Mouse (Mus musculus): ENCODE measurements at regions not wholly inside any gene's neighbourhood (a gene's known extent, or its start where the extent isn't known, plus 50 kb on each side); places are given as distances from the start of the nearest gene placed in this dataset.

- Histone ChIP-seq H3K9ac (ENCODE audit: low read depth, low read length, severe bottlenecking) (no peak overlapping the region), H3K9me3 (ENCODE audit: control insufficient read depth, low read length) (no peaks in the 10 kb centered on the region), H3K27ac (replicated peaks; ENCODE audit: low read depth, low read length) (no peak overlapping the region), H3K4me3 (replicated peaks; ENCODE audit: low read length) (no peak overlapping the region), H3K36me3 (ENCODE audit: control insufficient read depth, insufficient read depth, low read length) (no peaks in the 10 kb centered on the region), H3K27me3 (ENCODE audit: control insufficient read depth, insufficient read depth, low read length) (no peaks in the 10 kb centered on the region), H3K4me2 (replicated peaks; ENCODE audit: low read depth, low read length, severe bottlenecking) (no peak overlapping the region), H3K4me1 (ENCODE audit: control insufficient read depth, insufficient read depth, low read length) (peaks cover 16% of the 10 kb centered on the region)
- no peak for TF ChIP-seq POLR2A (IDR thresholded peaks at IDR 0.05; ENCODE audit: borderline replicate concordance, extremely low read depth, insufficient read depth, insufficient read length)
- no peak for ATAC-seq (ENCODE audit: low FRiP score, low read depth)
- no peak for DNase-seq (ENCODE audit: low spot score)
- 47% methylated on average over 11 of the region's 11 CpGs for WGBS
Measured at GRCm38 (mm10) chr16:29833298-29833697, 230.9 kb upstream of the Hes1 start.

- Histone ChIP-seq H3K4me1 (ENCODE audit: control insufficient read depth, insufficient read depth, low read length) (peaks cover 19% of the 10 kb centered on the region), H3K36me3 (ENCODE audit: control insufficient read depth, insufficient read depth, low read length) (no peaks in the 10 kb centered on the region), H3K9me3 (ENCODE audit: control insufficient read depth, low read length) (no peaks in the 10 kb centered on the region), H3K9ac (ENCODE audit: low read depth, low read length, severe bottlenecking) (no peak overlapping the region), H3K4me3 (replicated peaks; ENCODE audit: low read length) (no peak overlapping the region), H3K27me3 (ENCODE audit: control insufficient read depth, insufficient read depth, low read length) (no peaks in the 10 kb centered on the region), H3K27ac (replicated peaks; ENCODE audit: low read depth, low read length) (no peak overlapping the region), H3K4me2 (replicated peaks; ENCODE audit: low read depth, low read length, severe bottlenecking) (no peak overlapping the region)
- ATAC-seq (ENCODE audit: low FRiP score, low read depth) (no peak), DNase-seq (ENCODE audit: low spot score) (no peak)
- WGBS = 80% methylated on average over 6 of the region's 6 CpGs
- TF ChIP-seq POLR2A (IDR thresholded peaks at IDR 0.05; ENCODE audit: borderline replicate concordance, extremely low read depth, insufficient read depth, insufficient read length) = no peak
Measured at GRCm38 (mm10) chr16:29833875-29834274, 230.3 kb upstream of the Hes1 start.

- DNase-seq (ENCODE audit: low spot score) (no peak), ATAC-seq (ENCODE audit: low FRiP score, low read depth) (no peak)
- no peaks in the 10 kb centered on the region for H3K27me3 ChIP-seq (ENCODE audit: control insufficient read depth, insufficient read depth, low read length)
- WGBS = 66% methylated on average over 6 of the region's 6 CpGs
- TF ChIP-seq POLR2A (IDR thresholded peaks at IDR 0.05; ENCODE audit: borderline replicate concordance, extremely low read depth, insufficient read depth, insufficient read length) = no peak
- no peak overlapping the region for H3K9ac ChIP-seq (ENCODE audit: low read depth, low read length, severe bottlenecking)
- no peak overlapping the region for H3K4me3 ChIP-seq (replicated peaks; ENCODE audit: low read length)
- no peak overlapping the region for H3K27ac ChIP-seq (replicated peaks; ENCODE audit: low read depth, low read length)
- H3K4me2 ChIP-seq (replicated peaks; ENCODE audit: low read depth, low read length, severe bottlenecking) = no peak overlapping the region
- no peaks in the 10 kb centered on the region for H3K36me3 ChIP-seq (ENCODE audit: control insufficient read depth, insufficient read depth, low read length)
- peaks cover 27% of the 10 kb centered on the region for H3K4me1 ChIP-seq (ENCODE audit: control insufficient read depth, insufficient read depth, low read length)
- no peaks in the 10 kb centered on the region for H3K9me3 ChIP-seq (ENCODE audit: control insufficient read depth, low read length)
Measured at GRCm38 (mm10) chr16:29834669-29835068, 229.5 kb upstream of the Hes1 start.

- H3K36me3 ChIP-seq (ENCODE audit: control insufficient read depth, insufficient read depth, low read length) = no peaks in the 10 kb centered on the region
- peaks cover 32% of the 10 kb centered on the region for H3K4me1 ChIP-seq (ENCODE audit: control insufficient read depth, insufficient read depth, low read length)
- no peak for ATAC-seq (ENCODE audit: low FRiP score, low read depth)
- no peaks in the 10 kb centered on the region for H3K27me3 ChIP-seq (ENCODE audit: control insufficient read depth, insufficient read depth, low read length)
- no peaks in the 10 kb centered on the region for H3K9me3 ChIP-seq (ENCODE audit: control insufficient read depth, low read length)
- no peak for DNase-seq (ENCODE audit: low spot score)
- H3K27ac ChIP-seq (replicated peaks; ENCODE audit: low read depth, low read length) = no peak overlapping the region
- peak overlapping the region; percentile 39 for H3K4me2 ChIP-seq (replicated peaks; ENCODE audit: low read depth, low read length, severe bottlenecking)
- no peak for TF ChIP-seq POLR2A (IDR thresholded peaks at IDR 0.05; ENCODE audit: borderline replicate concordance, extremely low read depth, insufficient read depth, insufficient read length)
- 14% methylated on average over 14 of the region's 14 CpGs for WGBS
- no peak overlapping the region for H3K4me3 ChIP-seq (replicated peaks; ENCODE audit: low read length)
- no peak overlapping the region for H3K9ac ChIP-seq (ENCODE audit: low read depth, low read length, severe bottlenecking)
Measured at GRCm38 (mm10) chr16:29837025-29837629, 227.1 kb upstream of the Hes1 start.

GRCm38 (mm10) chr16:29837874-29838273, 226.3 kb upstream of the Hes1 start:
- Histone ChIP-seq H3K4me1 (ENCODE audit: control insufficient read depth, insufficient read depth, low read length) (peaks cover 32% of the 10 kb centered on the region), H3K4me3 (replicated peaks; ENCODE audit: low read length) (no peak overlapping the region), H3K9ac (ENCODE audit: low read depth, low read length, severe bottlenecking) (no peak overlapping the region), H3K9me3 (ENCODE audit: control insufficient read depth, low read length) (no peaks in the 10 kb centered on the region), H3K4me2 (replicated peaks; ENCODE audit: low read depth, low read length, severe bottlenecking) (peak overlapping the region; percentile 39; the same call in 1 of the 2 replicates), H3K36me3 (ENCODE audit: control insufficient read depth, insufficient read depth, low read length) (no peaks in the 10 kb centered on the region), H3K27ac (replicated peaks; ENCODE audit: low read depth, low read length) (no peak overlapping the region), H3K27me3 (ENCODE audit: control insufficient read depth, insufficient read depth, low read length) (no peaks in the 10 kb centered on the region)
- WGBS = 83% methylated on average over 5 of the region's 5 CpGs
- ATAC-seq (ENCODE audit: low FRiP score, low read depth) = no peak
- DNase-seq (ENCODE audit: low spot score) = no peak
- no peak for TF ChIP-seq POLR2A (IDR thresholded peaks at IDR 0.05; ENCODE audit: borderline replicate concordance, extremely low read depth, insufficient read depth, insufficient read length)
